Mouse (Mus musculus): ENCODE data around the gene Arhgdib.

DNA sequence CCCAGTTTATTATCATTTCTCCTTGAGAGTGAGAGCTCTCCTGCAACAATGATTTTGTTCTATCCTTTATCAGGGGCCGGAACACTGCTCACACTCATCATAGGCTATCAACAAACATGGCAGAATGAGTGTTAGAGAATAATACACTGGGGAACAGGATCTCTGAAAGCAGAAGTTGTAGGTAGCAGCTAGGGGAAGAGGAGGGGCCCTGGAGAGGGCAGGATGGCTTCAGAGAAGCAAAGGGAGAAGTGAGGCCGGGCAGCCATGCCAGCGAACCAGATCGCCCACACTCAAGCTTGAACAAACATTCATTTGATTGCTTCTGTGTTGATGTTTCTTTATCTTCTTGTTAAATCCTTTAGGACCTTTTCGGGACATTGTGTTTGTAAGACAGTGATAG, 4.5 kb upstream of the Arhgdib start:
- TF ChIP-seq CTCF (IDR thresholded peaks at IDR 0.05), result no peak
- TF ChIP-seq EP300 (IDR thresholded peaks at IDR 0.05; ENCODE audit: insufficient read depth, low read depth, low read length), result no peak

All from heart, adult 2 months (tissue).